Mouse (Mus musculus): ENCODE measurements at regions not wholly inside any gene's neighbourhood (a gene's known extent, or its start where the extent isn't known, plus 50 kb on each side); places are given as distances from the start of the nearest gene placed in this dataset.

DNA sequence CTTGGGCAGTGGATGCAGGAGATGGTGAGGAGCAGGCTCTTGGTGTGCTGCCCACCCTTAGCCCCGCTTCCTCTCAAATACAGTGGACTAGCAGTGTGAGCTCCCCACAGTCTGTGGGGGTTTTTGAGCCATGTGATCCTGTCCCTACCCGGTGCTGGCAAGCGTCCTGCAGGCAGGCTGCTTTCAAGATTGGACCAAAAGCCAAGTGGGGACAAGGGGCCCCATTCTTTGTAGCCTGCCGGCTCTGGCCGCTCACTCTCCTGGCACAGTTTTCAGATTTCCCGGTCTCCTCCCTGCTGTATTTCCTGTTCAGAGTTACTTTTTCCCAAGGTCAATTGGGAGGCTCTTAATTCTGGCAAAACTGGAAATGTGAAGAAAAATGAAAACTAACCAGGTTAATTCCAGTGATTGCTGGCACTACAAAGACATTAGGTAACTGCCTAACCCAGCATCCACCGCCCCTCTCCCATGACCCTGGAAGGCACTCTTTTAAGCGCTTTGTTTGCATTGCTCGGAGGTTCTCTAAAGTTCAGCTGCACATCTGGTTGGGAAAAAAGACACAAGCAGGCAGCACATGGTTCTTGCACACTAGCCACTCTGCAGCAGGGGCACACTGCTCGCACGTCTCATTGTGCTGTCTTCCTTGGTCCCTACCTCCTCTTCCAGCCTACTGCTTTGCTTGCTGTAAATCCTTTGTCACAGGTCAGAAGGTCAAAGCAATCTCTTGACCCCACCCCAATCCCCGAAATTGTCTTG is 105.6 kb downstream of the Rassf10 start:
- TF ChIP-seq CTCF (conservative IDR thresholded peaks at IDR 0.05; ENCODE audit: insufficient read depth, insufficient read length, low read depth, low read length) (no peak), POLR2A (IDR thresholded peaks at IDR 0.05; ENCODE audit: low read depth, low read length) (no peak)

Measured in kidney, adult 2 months (tissue).